Mouse (Mus musculus): Measurements from ENCODE around the gene Txnrd2. TPM values are rescaled to one million over a fixed set of nuclear protein-coding genes. Genes with fewer than 3 reads are reported as not detected.

Txnrd2 gene
- polyA plus RNA-seq, 1 experiment: 4.6 TPM

- peaks cover 2% of the 10 kb centered on the region; the same call in 1 of the 2 replicates for H3K4me1 ChIP-seq (ENCODE audit: control insufficient read depth, insufficient read depth, low read length)
- TF ChIP-seq POLR2A (IDR thresholded peaks at IDR 0.05; ENCODE audit: low read depth, low read length) (peak; percentile 87), CTCF (IDR thresholded peaks at IDR 0.05; ENCODE audit: borderline replicate concordance, insufficient read depth, low read length) (no peak)
- H3K27ac ChIP-seq (ENCODE audit: insufficient read depth, low read length): no peak overlapping the region
- H3K4me3 ChIP-seq (ENCODE audit: insufficient read depth, low read length): peak overlapping the region; percentile 54
These were observed 33.4 kb upstream of the Txnrd2 start for GRCm38 (mm10) chr16:18392469-18393426.

GRCm38 (mm10) chr16:18393595-18393994 is 32.6 kb upstream of the Txnrd2 start:
- Histone ChIP-seq H3K4me3 (ENCODE audit: insufficient read depth, low read length) (peak overlapping the region; percentile 54), H3K4me1 (ENCODE audit: control insufficient read depth, insufficient read depth, low read length) (peaks cover 2% of the 10 kb centered on the region; the same call in 1 of the 2 replicates), H3K27ac (ENCODE audit: insufficient read depth, low read length) (no peak overlapping the region)
- no peak for TF ChIP-seq POLR2A (IDR thresholded peaks at IDR 0.05; ENCODE audit: low read depth, low read length)
- no peak for TF ChIP-seq CTCF (IDR thresholded peaks at IDR 0.05; ENCODE audit: borderline replicate concordance, insufficient read depth, low read length)

- Histone ChIP-seq H3K27ac (ENCODE audit: insufficient read depth, low read length) (no peak overlapping the region), H3K4me1 (ENCODE audit: control insufficient read depth, insufficient read depth, low read length) (peaks cover 2% of the 10 kb centered on the region; the same call in 1 of the 2 replicates), H3K4me3 (ENCODE audit: insufficient read depth, low read length) (no peak overlapping the region)
- TF ChIP-seq CTCF (IDR thresholded peaks at IDR 0.05; ENCODE audit: borderline replicate concordance, insufficient read depth, low read length) (no peak), POLR2A (IDR thresholded peaks at IDR 0.05; ENCODE audit: low read depth, low read length) (no peak)
These were observed 32.1 kb upstream of the Txnrd2 start for GRCm38 (mm10) chr16:18394056-18394455.

- peak overlapping the region; percentile 68 for H3K27ac ChIP-seq (ENCODE audit: insufficient read depth, low read length)
- TF ChIP-seq POLR2A (IDR thresholded peaks at IDR 0.05; ENCODE audit: low read depth, low read length) (no peak), CTCF (IDR thresholded peaks at IDR 0.05; ENCODE audit: borderline replicate concordance, insufficient read depth, low read length) (no peak)
- no peak overlapping the region for H3K4me3 ChIP-seq (ENCODE audit: insufficient read depth, low read length)
These were observed 31.2 kb upstream of the Txnrd2 start for GRCm38 (mm10) chr16:18394777-18395619.

GRCm38 (mm10) chr16:18395620-18396036 is 30.6 kb upstream of the Txnrd2 start:
- Histone ChIP-seq H3K4me1 (ENCODE audit: control insufficient read depth, insufficient read depth, low read length) (peaks cover 2% of the 10 kb centered on the region; the same call in 1 of the 2 replicates), H3K27ac (ENCODE audit: insufficient read depth, low read length) (peak overlapping the region; percentile 36), H3K4me3 (ENCODE audit: insufficient read depth, low read length) (no peak overlapping the region)
- TF ChIP-seq CTCF (IDR thresholded peaks at IDR 0.05; ENCODE audit: borderline replicate concordance, insufficient read depth, low read length) (no peak), POLR2A (IDR thresholded peaks at IDR 0.05; ENCODE audit: low read depth, low read length) (no peak)

More at GRCm38 (mm10) chr16:18394777-18395619, 31.2 kb upstream of the Txnrd2 start:
- peaks cover 2% of the 10 kb centered on the region; the same call in 1 of the 2 replicates for H3K4me1 ChIP-seq (ENCODE audit: control insufficient read depth, insufficient read depth, low read length)

GRCm38 (mm10) chr16:18396201-18396600 is 30.0 kb upstream of the Txnrd2 start:
- Histone ChIP-seq H3K4me3 (ENCODE audit: insufficient read depth, low read length) (no peak overlapping the region), H3K4me1 (ENCODE audit: control insufficient read depth, insufficient read depth, low read length) (peaks cover 2% of the 10 kb centered on the region; the same call in 1 of the 2 replicates), H3K27ac (ENCODE audit: insufficient read depth, low read length) (no peak overlapping the region)
- TF ChIP-seq CTCF (IDR thresholded peaks at IDR 0.05; ENCODE audit: borderline replicate concordance, insufficient read depth, low read length) (no peak), POLR2A (IDR thresholded peaks at IDR 0.05; ENCODE audit: low read depth, low read length) (peak; percentile 48; the same call in 1 of the 2 replicates)

GRCm38 (mm10) chr16:18396791-18397621 is 29.2 kb upstream of the Txnrd2 start:
- peaks cover 2% of the 10 kb centered on the region; the same call in 1 of the 2 replicates for H3K4me1 ChIP-seq (ENCODE audit: control insufficient read depth, insufficient read depth, low read length)
- H3K27ac ChIP-seq (ENCODE audit: insufficient read depth, low read length): no peak overlapping the region
- H3K4me3 ChIP-seq (ENCODE audit: insufficient read depth, low read length): no peak overlapping the region
- TF ChIP-seq POLR2A (IDR thresholded peaks at IDR 0.05; ENCODE audit: low read depth, low read length) (no peak), CTCF (IDR thresholded peaks at IDR 0.05; ENCODE audit: borderline replicate concordance, insufficient read depth, low read length) (no peak)

- TF ChIP-seq POLR2A (IDR thresholded peaks at IDR 0.05; ENCODE audit: low read depth, low read length) (no peak), CTCF (IDR thresholded peaks at IDR 0.05; ENCODE audit: borderline replicate concordance, insufficient read depth, low read length) (no peak)
- no peak overlapping the region for H3K27ac ChIP-seq (ENCODE audit: insufficient read depth, low read length)
- no peak overlapping the region for H3K4me3 ChIP-seq (ENCODE audit: insufficient read depth, low read length)
- H3K4me1 ChIP-seq (ENCODE audit: control insufficient read depth, insufficient read depth, low read length): peaks cover 2% of the 10 kb centered on the region; the same call in 1 of the 2 replicates
These were observed 26.2 kb upstream of the Txnrd2 start for GRCm38 (mm10) chr16:18400028-18400427.

Measured in embryonic fibroblast, embryonic 13.5 days (primary cell).